Mouse (Mus musculus) liver, embryonic 14.5 days (tissue): Measurements from ENCODE around the gene Gm14393. TPM values are rescaled to one million over a fixed set of nuclear protein-coding genes. Genes with fewer than 3 reads are reported as not detected.
"Not testable (repeated sequence)": the region's sequence is repeated elsewhere in the genome, so short reads cannot be mapped to it uniquely, and the experiment has no call there.

Source experiments
- ATAC-seq: fragments of 200-750 bp; cut with Nextera tagmentation; 2 replicates; pipeline ENCODE4 v1.8.0; 2017; ENCODE audit warnings: moderate number of reproducible peaks, mild to moderate bottlenecking, moderate library complexity; ENCODE audit not compliant: insufficient read depth
- DNase-seq, 3 experiments: peaks; one replicate each; pipeline ENCODE4 v3.0.0-alpha.2; 2012 to 2013; ENCODE audit warnings: low read depth in 3 of 3, low spot score in 3 of 3
- H3K27ac ChIP-seq: fragments of 300-500 bp; sonication (generic); 2 replicates; pipeline ENCODE4 v1.5.1; 2014; ENCODE audit warnings: moderate library complexity, mild to moderate bottlenecking, control low read depth, inconsistent platforms
- H3K27me3 ChIP-seq: fragments of 300-500 bp; sonication (generic); 2 replicates; pipeline ENCODE4 v1.6.1; 2014; ENCODE audit warnings: mild to moderate bottlenecking, low read length, moderate library complexity; ENCODE audit not compliant: control insufficient read depth, insufficient read depth
- H3K36me3 ChIP-seq: fragments of 300-500 bp; sonication (generic); replicated peaks from 2 replicates; pipeline ENCODE4 v1.6.1; 2014; ENCODE audit warnings: low read depth; ENCODE audit not compliant: control insufficient read depth, insufficient read depth
- H3K4me1 ChIP-seq, 2 experiments: fragments of 200-500 bp in 1 of 2; fragments of 300-500 bp in 1 of 2; sonication (generic) in 1 of 2; replicated peaks; 2 replicates each; pipeline ENCODE4 v1.6.1; 2012 to 2014; ENCODE audit warnings: antibody characterized with exemption in 1 of 2, inconsistent platforms in 1 of 2, low read length in 1 of 2; ENCODE audit not compliant: control insufficient read depth in 2 of 2, insufficient read depth in 2 of 2
- H3K4me2 ChIP-seq: fragments of 300-500 bp; sonication (generic); 2 replicates; pipeline ENCODE4 v1.6.1; 2014; ENCODE audit warnings: low read depth, mild to moderate bottlenecking, control low read depth, moderate library complexity
- H3K4me3 ChIP-seq, 2 experiments: fragments of 200-500 bp in 1 of 2; fragments of 300-500 bp in 1 of 2; sonication (generic) in 1 of 2; 2 replicates each; pipeline ENCODE4 v1.5.1; 2012 to 2014; ENCODE audit warnings: low read depth in 2 of 2, low read length in 2 of 2, mild to moderate bottlenecking in 2 of 2, control low read depth in 1 of 2, inconsistent platforms in 1 of 2, moderate library complexity in 1 of 2; ENCODE audit not compliant: insufficient read depth in 1 of 2
- H3K9ac ChIP-seq: fragments of 300-500 bp; sonication (generic); replicated peaks from 2 replicates; pipeline ENCODE4 v1.6.1; 2014; ENCODE audit warnings: mild to moderate bottlenecking, control low read depth, moderate library complexity
- H3K9me3 ChIP-seq: fragments of 300-500 bp; sonication (generic); 2 replicates; pipeline ENCODE4 v1.6.1; 2016; ENCODE audit warnings: low read length, mixed read lengths; ENCODE audit not compliant: control insufficient read depth
- WGBS: fragments of 180-500 bp; shearing (Covaris S2); extraction: QIAGEN DNeasy Blood & Tissue Kit; methylation state at CpG from one replicate; pipeline ENCODE4 v1.1.7; 2014; ENCODE audit not compliant: insufficient replicate concordance; 5-methylcytosine and 5-hydroxymethylcytosine counted together
- polyA plus RNA-seq, 2 experiments: library from polyadenylated mRNA; depleted of rRNA in 1 of 2; stranded (reverse) in 1 of 2; unstranded in 1 of 2; fragments of >200 nt; fragmentation: Nextera tagmentation in 1 of 2; extraction: Ambion mirVana in 1 of 2; gene quantifications; 2 replicates each; pipeline versions ENCODE4 v1.2.1 to v1.2.3; 2012 to 2014

The Gm14393 gene
- not detected in 2 replicates for polyA plus RNA-seq (2012; rRNA removed)
- not detected in 2 replicates for polyA plus RNA-seq (2014; fragmentation: Nextera tagmentation; extraction: Ambion mirVana)

DNA sequence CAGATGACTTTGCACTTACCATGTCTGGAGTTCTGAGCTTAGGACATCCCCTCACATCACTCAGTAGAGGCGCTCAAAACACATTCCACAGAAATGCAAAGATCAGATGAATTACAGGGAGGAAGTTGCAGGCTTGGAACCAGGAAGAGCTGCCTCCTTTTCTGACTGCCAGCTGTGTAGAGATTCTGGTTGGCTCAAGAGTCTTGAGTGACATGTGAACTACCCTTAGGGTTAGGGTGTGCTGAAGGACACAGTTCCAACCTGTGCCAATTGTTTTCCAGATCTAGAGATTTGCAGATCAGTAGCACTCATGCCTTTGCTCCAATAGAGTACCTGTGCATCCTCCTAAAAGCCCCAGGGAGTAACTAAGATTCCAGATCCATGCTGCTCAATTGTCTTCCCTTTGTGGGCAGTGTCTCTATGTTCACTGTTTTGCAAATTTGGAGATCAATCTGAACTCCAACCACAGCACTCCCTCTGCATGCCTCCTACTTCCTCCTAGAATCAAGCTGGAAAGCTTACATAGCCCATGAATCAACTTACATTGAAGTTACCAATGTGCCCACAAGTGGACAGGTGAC lies at the start of gene Gm14393:
Gene Gm14393 (minus strand): TSS at position 101 of the 581 bp plus-strand sequence.
- not testable (repeated sequence) for H3K27ac ChIP-seq, H3K27me3 ChIP-seq, ATAC-seq, H3K4me3 ChIP-seq, DNase-seq, H3K36me3 ChIP-seq, H3K9me3 ChIP-seq, H3K4me2 ChIP-seq, H3K9ac ChIP-seq, H3K4me1 ChIP-seq
- 48% methylated on average over 1 of the region's 1 CpGs for WGBS

DNA sequence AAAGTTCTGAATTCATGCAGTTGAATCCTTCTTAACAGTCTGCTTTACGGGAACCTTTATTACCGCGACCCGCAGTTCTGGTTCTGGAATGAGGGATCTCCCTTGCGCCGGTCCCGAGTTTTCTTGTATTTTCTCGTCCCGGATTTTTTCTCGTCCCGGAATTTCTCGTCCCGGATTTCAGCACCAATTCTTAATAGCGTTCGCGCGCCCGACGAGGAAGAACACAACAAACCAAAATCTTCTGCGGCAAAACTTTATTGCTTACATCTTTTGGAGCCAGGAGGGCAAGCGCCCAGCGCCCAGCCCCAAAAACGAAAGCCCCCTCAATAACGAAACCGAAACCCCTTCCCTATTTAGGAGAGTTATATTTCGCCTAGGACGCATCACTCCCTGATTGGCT lies 23.3 kb downstream of the Gm14393 start:
- ATAC-seq, H3K36me3 ChIP-seq, H3K4me2 ChIP-seq, H3K27ac ChIP-seq, DNase-seq, H3K27me3 ChIP-seq, H3K4me3 ChIP-seq, H3K9ac ChIP-seq, H3K4me1 ChIP-seq, H3K9me3 ChIP-seq: not testable (repeated sequence)
- 84% methylated on average over 23 of the region's 27 CpGs for WGBS

Other genes with a start within 250 kb of the Gm14393 start
- not detected in 2 replicates for gene Gm14444, start 57.5 kb downstream of the Gm14393 start, polyA plus RNA-seq (2012; rRNA removed)
- not detected in 2 replicates for gene Gm14444, start 57.5 kb downstream of the Gm14393 start, polyA plus RNA-seq (2014; fragmentation: Nextera tagmentation; extraction: Ambion mirVana)
- 0.27 and 1.2 TPM in 2 replicates for gene Gm14399, start 74.2 kb upstream of the Gm14393 start, polyA plus RNA-seq (2012; rRNA removed)
- gene Gm14399, start 74.2 kb upstream of the Gm14393 start, polyA plus RNA-seq (2014; fragmentation: Nextera tagmentation; extraction: Ambion mirVana) = 1.0 and 1.1 TPM in 2 replicates
- gene Gm14443, start 108.1 kb upstream of the Gm14393 start, polyA plus RNA-seq (2012; rRNA removed) = 0.04 and 0.09 TPM in 2 replicates
- 0.05 TPM in 1 of 2 replicates, not detected in the other for gene Gm14443, start 108.1 kb upstream of the Gm14393 start, polyA plus RNA-seq (2014; fragmentation: Nextera tagmentation; extraction: Ambion mirVana)
- gene Gm14391, start 139.1 kb upstream of the Gm14393 start, polyA plus RNA-seq (2012; rRNA removed) = 0.86 and 2.2 TPM in 2 replicates
- gene Gm14391, start 139.1 kb upstream of the Gm14393 start, polyA plus RNA-seq (2014; fragmentation: Nextera tagmentation; extraction: Ambion mirVana) = 2.3 and 2.7 TPM in 2 replicates
- gene Gm14440, start 207.3 kb upstream of the Gm14393 start, polyA plus RNA-seq (2012; rRNA removed) = not detected in 2 replicates
- not detected in 2 replicates for gene Gm14440, start 207.3 kb upstream of the Gm14393 start, polyA plus RNA-seq (2014; fragmentation: Nextera tagmentation; extraction: Ambion mirVana)